Mouse (Mus musculus) bone marrow macrophage, adult 2 months (primary cell): Measurements from ENCODE around the gene Slc13a5.

Source experiments
- CTCF ChIP-seq: IDR thresholded peaks from 2 replicates; pipeline ENCODE4 v1.5.1; 2012; ENCODE audit warnings: low read depth, mild to moderate bottlenecking, low read length, moderate library complexity
- POLR2A ChIP-seq: IDR thresholded peaks from 2 replicates; pipeline ENCODE4 v1.6.1; 2012; ENCODE audit warnings: mild to moderate bottlenecking, low read depth, low read length, borderline replicate concordance

- TF ChIP-seq CTCF (no peak), POLR2A (no peak)
These were observed 34.3 kb upstream of the Slc13a5 start, which contains the start of gene Xaf1 for GRCm38 (mm10) chr11:72301334-72301733.
